Mouse (Mus musculus) left cerebral cortex, postnatal 4 days (tissue): ENCODE measurements around the gene Cat. TPM values are rescaled to one million over a fixed set of nuclear protein-coding genes. Genes with fewer than 3 reads are reported as not detected.
A peak's percentile ranks its signal among the peaks of the same experiment; 100 is the strongest.

Experiments
- DNase-seq: peaks from one replicate; pipeline ENCODE4 v3.0.0-alpha.2; 2022
- intact Hi-C: fragments of 180-260 bp; cut with DNase I; formaldehyde crosslinking; loops from one replicate; pipeline ENCODE4 v1.15.1; 2025
- total RNA-seq, 2 experiments: library from RNA; stranded (reverse); gene quantifications; 2 replicates each; pipeline ENCODE4 v1.2.3; 2021

Cat gene
- total RNA-seq, 2 experiments from 2014 or later = 80.5 to 83.4 TPM

GRCm38 (mm10) chr2:103446326-103446725, 38.6 kb downstream of the Cat start:
- DNase-seq = no peak
- intact Hi-C loops = no loop called here

GRCm38 (mm10) chr2:103445776-103446175, 39.2 kb downstream of the Cat start:
- intact Hi-C loops = no loop called here
- peak; percentile 30 for DNase-seq

- intact Hi-C loops = no loop called here
These were observed 45.2 kb downstream of the Cat start for GRCm38 (mm10) chr2:103439710-103440109.

GRCm38 (mm10) chr2:103439071-103439622, 45.8 kb downstream of the Cat start:
- peak; percentile 54 for DNase-seq
- intact Hi-C loops = no loop called here

More at GRCm38 (mm10) chr2:103439710-103440109, 45.2 kb downstream of the Cat start:
- peak; percentile 82 for DNase-seq

GRCm38 (mm10) chr2:103436534-103436933, 48.4 kb downstream of the Cat start:
- no peak for DNase-seq
- intact Hi-C loops = no loop called here

DNA sequence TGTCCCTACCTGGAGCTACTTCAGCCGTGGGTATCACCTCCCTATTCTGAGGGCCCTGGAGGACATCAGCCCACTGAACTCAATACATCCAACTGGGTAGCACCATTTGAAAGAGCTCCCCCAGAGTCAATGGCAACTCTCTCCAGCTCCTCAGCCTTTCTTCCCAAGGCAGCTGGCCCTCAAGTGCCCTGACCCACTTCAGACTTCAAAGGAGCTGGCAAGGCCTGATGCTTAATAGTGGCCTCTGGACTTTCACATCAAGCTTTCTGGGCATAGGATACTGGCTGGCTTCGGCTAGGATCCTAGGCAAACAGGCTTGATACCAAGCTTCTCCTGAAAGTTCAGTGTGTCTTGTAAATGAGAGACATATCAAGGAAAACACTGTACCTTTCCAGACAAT, 49.9 kb downstream of the Cat start:
- DNase-seq = no peak

GRCm38 (mm10) chr2:103432695-103433275, 52.2 kb downstream of the Cat start:
- intact Hi-C loops = no loop called here
- DNase-seq = no peak

More for the DNA sequence above, 49.9 kb downstream of the Cat start:
- intact Hi-C loops = no loop called here

- intact Hi-C loops = no loop called here
- DNase-seq = no peak
These were observed 54.2 kb downstream of the Cat start for GRCm38 (mm10) chr2:103430712-103431111.

GRCm38 (mm10) chr2:103428356-103428755, 56.6 kb downstream of the Cat start:
- no peak for DNase-seq
- intact Hi-C loops = loop anchor here (10.0 kb wide), 1 partner anchor 344 kb away; no protein-coding TSS in a partner anchor

- no peak for DNase-seq
- intact Hi-C loops = loop anchor here (10.0 kb wide), 1 partner anchor 341 kb away; no protein-coding TSS in a partner anchor
These were observed 59.4 kb downstream of the Cat start for GRCm38 (mm10) chr2:103425456-103426063.

DNA sequence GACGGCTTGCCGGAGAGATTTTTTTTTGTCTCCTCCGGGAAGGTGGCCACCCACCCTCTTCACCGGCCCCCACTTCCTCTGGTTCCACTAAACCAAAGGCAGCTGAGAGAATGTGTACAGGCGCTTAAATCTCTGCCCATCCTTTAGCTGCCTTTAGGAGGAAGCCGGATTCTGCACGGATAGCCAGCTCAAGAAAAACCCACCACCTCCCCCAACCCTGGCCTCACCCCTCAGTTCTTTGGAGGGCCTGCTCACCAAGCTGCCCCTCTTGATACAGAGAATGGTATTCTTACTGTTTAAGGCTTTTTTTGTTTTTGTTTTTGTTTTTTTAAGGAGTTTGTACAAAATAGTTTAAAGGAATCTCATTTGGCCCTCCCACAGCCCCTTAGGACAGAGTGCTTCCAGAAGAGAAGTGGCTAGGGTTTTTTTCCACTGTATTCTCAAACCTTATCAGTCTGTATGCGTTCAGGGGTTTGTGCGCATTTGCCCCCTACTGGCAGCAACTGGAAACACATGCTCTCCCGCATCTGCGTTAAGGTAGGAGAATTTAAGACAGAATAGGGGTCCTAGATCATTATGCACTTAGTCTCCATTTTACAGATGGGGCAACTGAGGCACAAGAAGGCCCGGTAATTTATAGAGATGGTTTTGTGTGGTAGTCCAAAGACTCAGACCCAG, 60.5 kb downstream of the Cat start:
- peak; percentile 58 for DNase-seq
- intact Hi-C loops = loop anchor here (10.0 kb wide), 1 partner anchor 340 kb away; no protein-coding TSS in a partner anchor

DNA sequence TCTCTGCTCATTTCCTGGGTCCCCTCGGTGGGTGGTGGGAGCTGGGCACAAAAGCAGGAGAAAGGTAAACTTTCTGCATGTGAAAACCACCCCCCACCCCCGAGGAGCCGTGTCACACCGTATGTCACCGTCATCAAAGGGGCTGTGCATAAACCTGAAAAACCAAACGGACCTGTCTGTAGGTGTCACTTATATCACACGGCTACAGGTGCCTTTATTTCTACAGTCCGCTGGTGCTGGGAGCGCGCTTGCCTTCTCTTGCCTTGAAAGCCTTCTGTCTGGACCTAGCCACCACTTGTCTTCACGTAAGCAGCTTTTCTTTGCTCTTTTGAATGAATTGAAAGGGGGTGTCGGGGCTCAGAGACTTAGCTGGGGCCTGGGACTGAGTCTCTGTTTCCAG, 61.1 kb downstream of the Cat start:
- no peak for DNase-seq
- intact Hi-C loops = loop anchor here (10.0 kb wide), 1 partner anchor 339 kb away; no protein-coding TSS in a partner anchor

- intact Hi-C loops = loop anchor here (10.0 kb wide), 1 partner anchor 336 kb away; no protein-coding TSS in a partner anchor
- peak; percentile 15 for DNase-seq
These were observed 64.1 kb downstream of the Cat start for GRCm38 (mm10) chr2:103420650-103421507.

DNA sequence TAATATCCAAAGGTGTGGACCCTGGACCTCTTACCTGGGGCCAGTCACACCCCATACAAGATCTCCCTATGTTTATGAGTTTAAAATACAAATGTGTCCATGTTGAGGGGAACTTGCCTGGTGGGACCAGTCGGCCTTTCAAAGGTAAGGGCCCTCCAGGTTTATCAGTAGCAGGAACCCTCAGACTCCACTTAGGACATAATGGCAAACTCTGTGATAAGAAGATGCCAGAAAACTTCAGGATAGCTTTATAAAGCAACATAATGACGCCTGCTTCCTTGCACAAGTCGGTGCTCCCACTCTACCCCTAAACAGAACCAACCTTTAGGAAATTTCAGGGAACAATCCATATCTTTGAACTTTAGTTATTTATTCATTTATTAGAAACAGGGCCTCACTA, 69.2 kb downstream of the Cat start:
- intact Hi-C loops = no loop called here
- no peak for DNase-seq

DNA sequence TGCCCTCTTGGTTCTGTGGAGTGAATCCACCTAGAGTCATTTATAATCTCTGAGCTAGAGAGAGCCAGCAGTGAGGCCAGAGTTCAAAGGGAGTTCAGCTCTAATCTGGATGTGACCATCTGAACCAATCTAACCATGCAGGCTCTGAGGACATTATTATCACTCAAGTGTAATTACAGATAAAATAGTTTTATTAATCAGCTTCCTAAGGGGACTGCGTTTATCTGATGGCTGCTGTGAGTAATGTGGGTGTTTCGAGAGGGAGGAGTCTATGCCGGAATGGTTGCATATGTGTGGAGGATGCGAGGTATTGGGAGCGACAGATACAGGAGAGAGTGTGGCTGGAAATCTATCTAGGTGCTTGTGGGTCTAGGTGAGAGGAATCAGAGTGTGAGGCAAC, 71.6 kb downstream of the Cat start:
- no peak for DNase-seq
- intact Hi-C loops = no loop called here

DNA sequence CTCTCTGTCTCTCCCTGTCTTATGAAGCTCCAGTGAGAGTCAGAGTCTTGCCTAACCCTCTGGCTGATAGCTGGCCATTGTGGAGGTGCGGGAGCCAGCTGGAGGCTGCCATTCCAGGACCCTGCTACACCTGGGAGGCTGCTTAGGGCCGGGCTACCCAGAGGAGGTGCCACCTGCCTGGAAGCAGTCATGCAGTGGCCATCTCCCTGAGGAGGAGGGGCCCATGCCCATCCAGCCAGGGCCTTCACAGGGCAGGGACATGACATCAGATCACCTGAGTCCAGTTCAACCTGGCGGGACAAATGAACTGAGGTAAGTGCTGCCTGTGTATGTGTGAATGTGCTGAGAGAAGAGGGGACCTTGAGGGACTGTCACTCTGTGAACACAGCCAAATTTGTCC, 73.1 kb downstream of the Cat start:
- intact Hi-C loops = no loop called here
- DNase-seq = no peak

DNA sequence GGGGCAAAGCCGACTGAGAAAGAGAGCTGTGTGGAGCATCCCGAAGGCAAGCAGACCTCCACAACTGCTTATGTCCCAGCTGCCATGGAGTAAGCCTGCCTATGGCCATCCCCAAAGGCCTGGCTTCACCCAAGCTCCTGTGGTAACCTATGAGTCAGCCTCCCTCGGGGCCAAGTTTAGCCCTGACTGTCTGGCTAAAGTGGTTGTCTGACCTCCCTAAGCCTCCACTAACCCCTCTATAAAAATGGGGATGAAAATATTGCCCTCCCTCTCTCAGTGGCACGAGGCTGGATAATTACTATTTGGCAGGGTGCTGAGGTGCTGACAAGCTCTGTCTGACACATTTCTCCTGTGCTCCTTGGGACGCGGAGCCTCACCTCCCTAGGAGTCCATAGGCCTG, 73.6 kb downstream of the Cat start, which contains the start of gene Elf5:
TSS of gene Elf5 (plus strand) at position 341 of the 400 bp plus-strand sequence.
- intact Hi-C loops = no loop called here
- no peak for DNase-seq

DNA sequence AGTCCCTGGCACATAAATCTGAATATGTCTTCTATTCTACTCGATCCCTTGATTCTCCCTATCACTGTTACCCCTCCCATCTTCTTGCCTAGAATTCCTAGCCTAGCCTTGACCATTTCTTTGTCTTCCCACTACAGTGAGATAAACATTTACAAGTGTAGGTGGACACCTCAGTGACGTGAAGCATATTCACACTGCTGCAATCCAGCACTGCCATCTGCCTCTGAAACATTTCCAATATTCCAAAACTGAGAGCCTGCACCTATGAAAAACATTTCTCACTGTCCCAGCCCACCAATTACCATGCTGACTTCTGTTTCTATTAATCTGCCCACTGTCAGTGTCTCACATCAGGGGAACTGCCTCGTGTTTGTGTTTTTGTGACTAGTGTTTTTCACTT, 78.7 kb downstream of the Cat start:
- no peak for DNase-seq
- intact Hi-C loops = no loop called here
